In genomic region chr8:64845314-64845713, GRCm38 (mm10) we compare ENCODE assay signal across 19 mouse cellular contexts. TPM values are rescaled to one million over a fixed set of nuclear protein-coding genes. Genes with fewer than 3 reads are reported as not detected.
DNase-seq lines count a peak whose midpoint lies in the region; ATAC-seq and TF ChIP-seq lines count a peak whose summit lies in the region.
"Had no signal": no experiment of that assay in that cellular context is flagged by ENCODE, and none has a peak within 500 bp of the region (broad histone marks: within the 10 kb centered on the region; RNA-seq: fewer than 3 reads in every experiment).

No protein-coding gene starts in this region.

- DNase-seq in frontal cortex, postnatal 36 days (ENCODE audit: low spot score in 2 of 2): no peak
- peak; percentile 1 for DNase-seq in liver, postnatal 0 days
- no peak for DNase-seq in liver
- DNase-seq in brain, adult 2 months (ENCODE audit: low read depth, low spot score): peak; percentile 67
- no peak for DNase-seq in spleen, adult 12 weeks (ENCODE audit: low spot score)
- DNase-seq in lung, postnatal 14 days: no peak
- DNase-seq: adrenal gland, postnatal 14 days; cerebellum, adult 11 months; cerebellum, adult 9-10 months; cerebellum, postnatal 36 days; forebrain, postnatal 0 days; gastrocnemius, postnatal 36 days; heart, adult 2 months had no signal

- no peak for TF ChIP-seq EP300 in liver, postnatal 0 days (IDR thresholded peaks at IDR 0.05; ENCODE audit: low read depth)

- TF ChIP-seq CTCF in liver, postnatal 0 days (IDR thresholded peaks at IDR 0.05; ENCODE audit: low read depth): no peak

- no peaks in the 10 kb centered on the region for H3K27me3 ChIP-seq in liver, postnatal 0 days (ENCODE audit: insufficient read depth, low read length)
- H3K27me3 ChIP-seq: forebrain, embryonic 13.5 days; heart, embryonic 12.5 days had no signal

- H3K4me1 ChIP-seq in liver, postnatal 0 days (ENCODE audit: insufficient read depth): peaks cover 35% of the 10 kb centered on the region

- no peaks in the 10 kb centered on the region for H3K9me3 ChIP-seq in liver, postnatal 0 days (ENCODE audit: low read length)
- H3K9me3 ChIP-seq: embryonic facial prominence, embryonic 10.5 days; forebrain, embryonic 13.5 days; heart, embryonic 12.5 days; hindbrain, embryonic 10.5 days had no signal

- 71% methylated on average over 7 of the region's 7 CpGs for whole genome bisulfite sequencing in liver, postnatal 0 days (ENCODE audit: insufficient replicate concordance)

- no peak overlapping the region for H3K4me3 ChIP-seq in liver, postnatal 0 days (ENCODE audit: low read depth, low read length)
- H3K4me3 ChIP-seq: embryonic facial prominence, embryonic 10.5 days; forebrain, embryonic 13.5 days; heart, adult 2 months; heart, embryonic 12.5 days; hindbrain, embryonic 10.5 days had no signal

- H3K9ac ChIP-seq in liver, postnatal 0 days (replicated peaks): no peak overlapping the region
- H3K9ac ChIP-seq: forebrain, embryonic 13.5 days; forebrain, postnatal 0 days; heart, embryonic 12.5 days; hindbrain, embryonic 14.5 days had no signal

- no peak overlapping the region for H3K27ac ChIP-seq in liver, postnatal 0 days (ENCODE audit: low read depth)
- H3K27ac ChIP-seq: embryonic facial prominence, embryonic 10.5 days; forebrain, embryonic 13.5 days; heart, adult 2 months; hindbrain, embryonic 10.5 days; hindbrain, embryonic 14.5 days had no signal

- ATAC-seq in frontal cortex, adult (ENCODE audit: low TSS enrichment): peak; percentile 21
- no peak for ATAC-seq in liver, postnatal 0 days
- ATAC-seq: forebrain, embryonic 13.5 days; forebrain, postnatal 0 days had no signal

- H3K4me2 ChIP-seq in liver, postnatal 0 days (ENCODE audit: low read depth, low read length): no peak overlapping the region
- H3K4me2 ChIP-seq: forebrain, embryonic 13.5 days; heart, embryonic 12.5 days; hindbrain, embryonic 14.5 days had no signal

- no peaks in the 10 kb centered on the region for H3K36me3 ChIP-seq in liver, postnatal 0 days (replicated peaks; ENCODE audit: insufficient read depth, low read length)
- H3K36me3 ChIP-seq: embryonic facial prominence, embryonic 10.5 days; heart, embryonic 12.5 days; hindbrain, embryonic 10.5 days had no signal

RNA-seq across cellular contexts. Expression of gene Klhl2, which starts 4.5 kb away (rescaled TPM):
- 6.2 and 6.7 TPM in 2 replicates for polyA plus RNA-seq in liver, postnatal 0 days (2015; fragmentation: Nextera tagmentation; extraction: Ambion mirVana)

Comparison
In these comparisons a context has a peak if more than half of its experiments do, and no peak if none do; other contexts are left out.
1. DNase-seq: peak in liver, postnatal 0 days (single experiment) and brain, adult 2 months (single experiment); none in frontal cortex, postnatal 36 days (0 of 2), liver (single experiment), spleen, adult 12 weeks (single experiment) and lung, postnatal 14 days (single experiment).